Mouse (Mus musculus): ENCODE data around the gene Spag7.

GRCm38 (mm10) chr11:70669582-70670345, 548 bp upstream of the Spag7 start:
- TF ChIP-seq POLR2A (IDR thresholded peaks at IDR 0.05; ENCODE audit: low read depth, low read length), result 0 out of 2 replicates have a peak, but pooled peaks have one; percentile 12
- peak; percentile 55 for TF ChIP-seq CTCF (IDR thresholded peaks at IDR 0.05; ENCODE audit: extremely low read depth, insufficient read depth, insufficient read length, insufficient replicate concordance)
